Mouse (Mus musculus) heart, embryonic 14.5 days (tissue): ENCODE data around the gene Arhgap22. TPM values are rescaled to one million over a fixed set of nuclear protein-coding genes. Genes with fewer than 3 reads are reported as not detected.
A peak's percentile ranks its signal among the peaks of the same experiment; 100 is the strongest.

Source experiments
- ATAC-seq: fragments of 200-750 bp; cut with Nextera tagmentation; 2 replicates; pipeline ENCODE4 v1.8.0; 2017; ENCODE audit warnings: low read depth, moderate TSS enrichment; ENCODE audit not compliant: insufficient number of reproducible peaks, insufficient read depth, low FRiP score
- H3K27ac ChIP-seq, 2 experiments: fragments of 200-500 bp in 1 of 2; fragments of 300-500 bp in 1 of 2; sonication (generic) in 1 of 2; replicated peaks in 1 of 2; 2 replicates each; pipeline ENCODE4 v1.5.1; 2012 to 2014; ENCODE audit warnings: low read depth in 2 of 2, low read length in 2 of 2, control low read depth in 1 of 2, mild to moderate bottlenecking in 1 of 2, mixed read lengths in 1 of 2; ENCODE audit not compliant: control insufficient read depth in 1 of 2, insufficient read depth in 1 of 2
- H3K27me3 ChIP-seq: fragments of 300-500 bp; sonication (generic); 2 replicates; pipeline ENCODE4 v1.6.1; 2014; ENCODE audit warnings: mild to moderate bottlenecking, low read length, control low read depth; ENCODE audit not compliant: control insufficient read depth, insufficient read depth
- H3K36me3 ChIP-seq: fragments of 300-500 bp; sonication (generic); 2 replicates; pipeline ENCODE4 v1.6.1; 2014; ENCODE audit warnings: mild to moderate bottlenecking, control low read depth, low read length, mixed read lengths; ENCODE audit not compliant: control insufficient read depth, insufficient read depth
- H3K4me1 ChIP-seq, 2 experiments: fragments of 200-500 bp in 1 of 2; fragments of 300-500 bp in 1 of 2; sonication (generic) in 1 of 2; 2 replicates each; pipeline ENCODE4 v1.6.1; 2012 to 2014; ENCODE audit warnings: low read length in 2 of 2, control low read depth in 1 of 2, mixed read lengths in 1 of 2; ENCODE audit not compliant: control insufficient read depth in 2 of 2, insufficient read depth in 2 of 2
- H3K4me2 ChIP-seq: fragments of 300-500 bp; sonication (generic); 2 replicates; pipeline ENCODE4 v1.6.1; 2014; ENCODE audit warnings: mild to moderate bottlenecking, low read length
- H3K4me3 ChIP-seq, 2 experiments: fragments of 200-500 bp in 1 of 2; fragments of 300-500 bp in 1 of 2; sonication (generic) in 1 of 2; 2 replicates each; pipeline ENCODE4 v1.5.1; 2012 to 2014; ENCODE audit warnings: low read length in 2 of 2, mild to moderate bottlenecking in 2 of 2, control low read depth in 1 of 2, low read depth in 1 of 2, moderate library complexity in 1 of 2; ENCODE audit not compliant: control insufficient read depth in 1 of 2, insufficient read depth in 1 of 2
- H3K9ac ChIP-seq: fragments of 300-500 bp; sonication (generic); 2 replicates; pipeline ENCODE4 v1.6.1; 2014; ENCODE audit warnings: mild to moderate bottlenecking, low read length
- H3K9me3 ChIP-seq: fragments of 300-500 bp; sonication (generic); 2 replicates; pipeline ENCODE4 v1.6.1; 2016; ENCODE audit warnings: low read length, control low read depth; ENCODE audit not compliant: control insufficient read depth
- WGBS: fragments of 180-500 bp; shearing (Covaris S2); extraction: QIAGEN DNeasy Blood & Tissue Kit; methylation state at CpG from one replicate; pipeline ENCODE4 v1.1.7; 2014; 5-methylcytosine and 5-hydroxymethylcytosine counted together
- polyA plus RNA-seq: library from polyadenylated mRNA; unstranded; fragments of >200 nt; fragmentation: Nextera tagmentation; extraction: Ambion mirVana; gene quantifications from 2 replicates; pipeline ENCODE4 v1.2.1, GENCODE M21; 2014

Arhgap22 gene
- polyA plus RNA-seq, 1 experiment from 2014 or later, result 2.6 TPM

- peak overlapping the region; percentile 52 for H3K4me2 ChIP-seq
- peak overlapping the region; percentile 14; the same call in 1 of the 2 replicates for H3K9ac ChIP-seq
- H3K27ac ChIP-seq, result peak overlapping the region; percentile 31 to 58
- 27% methylated on average over 12 of the region's 12 CpGs for WGBS
- no peaks in the 10 kb centered on the region for H3K36me3 ChIP-seq
- no peaks in the 10 kb centered on the region for H3K9me3 ChIP-seq
- peak overlapping the region in 1 of 2 experiments; percentile 14; a peak in 1 of 4 replicates for H3K4me3 ChIP-seq
- H3K27me3 ChIP-seq, result 0 out of 2 replicates have a peak, but pooled peaks cover 4% of the 10 kb centered on the region
- peaks cover 10% of the 10 kb centered on the region in 2 experiments; a peak in 2 of 4 replicates for H3K4me1 ChIP-seq
- peak; percentile 55 for ATAC-seq
Measured at GRCm38 (mm10) chr14:33305645-33306281, 91.9 kb downstream of the Arhgap22 start.

- H3K4me3 ChIP-seq, result no peak overlapping the region
- H3K27me3 ChIP-seq, result peaks cover 5% of the 10 kb centered on the region
- H3K36me3 ChIP-seq, result no peaks in the 10 kb centered on the region
- no peak overlapping the region for H3K4me2 ChIP-seq
- peaks cover 3 to 5% of the 10 kb centered on the region in 2 experiments; a peak in 1 of 4 replicates for H3K4me1 ChIP-seq
- 35% methylated on average over 4 of the region's 4 CpGs for WGBS
- H3K27ac ChIP-seq, result no peak overlapping the region
- ATAC-seq, result no peak
- H3K9me3 ChIP-seq, result no peaks in the 10 kb centered on the region
- H3K9ac ChIP-seq, result no peak overlapping the region
Measured at GRCm38 (mm10) chr14:33310719-33311118, 96.9 kb downstream of the Arhgap22 start.

GRCm38 (mm10) chr14:33312309-33312708 lies 98.5 kb downstream of the Arhgap22 start:
- H3K27ac ChIP-seq, result no peak overlapping the region
- ATAC-seq, result no peak
- 45% methylated on average over 4 of the region's 4 CpGs for WGBS
- H3K36me3 ChIP-seq, result no peaks in the 10 kb centered on the region
- H3K4me1 ChIP-seq, result 0 out of 4 replicates have a peak, but pooled peaks cover 0 to 2% of the 10 kb centered on the region in 2 experiments
- H3K4me3 ChIP-seq, result no peak overlapping the region
- no peak overlapping the region for H3K4me2 ChIP-seq
- peaks cover 5% of the 10 kb centered on the region for H3K27me3 ChIP-seq
- H3K9me3 ChIP-seq, result no peaks in the 10 kb centered on the region
- H3K9ac ChIP-seq, result no peak overlapping the region

- H3K27me3 ChIP-seq, result peaks cover 5% of the 10 kb centered on the region
- no peak overlapping the region for H3K9ac ChIP-seq
- H3K4me1 ChIP-seq, result no peaks in the 10 kb centered on the region
- no peak overlapping the region for H3K4me3 ChIP-seq
- no peak for ATAC-seq
- 0% methylated on average over 4 of the region's 4 CpGs for WGBS
- no peak overlapping the region for H3K27ac ChIP-seq
- no peaks in the 10 kb centered on the region for H3K9me3 ChIP-seq
- H3K4me2 ChIP-seq, result 0 out of 2 replicates have a peak overlapping the region, but pooled peaks have one; percentile 21
- no peaks in the 10 kb centered on the region for H3K36me3 ChIP-seq
Measured at GRCm38 (mm10) chr14:33313624-33314023, 99.8 kb downstream of the Arhgap22 start.

- Histone ChIP-seq H3K27ac (no peak overlapping the region), H3K4me1 (no peaks in the 10 kb centered on the region), H3K36me3 (no peaks in the 10 kb centered on the region), H3K9me3 (no peaks in the 10 kb centered on the region), H3K9ac (no peak overlapping the region), H3K27me3 (peaks cover 5% of the 10 kb centered on the region), H3K4me2 (no peak overlapping the region), H3K4me3 (no peak overlapping the region)
- no peak for ATAC-seq
- 35% methylated on average over 7 of the region's 7 CpGs for WGBS
Measured at GRCm38 (mm10) chr14:33314160-33314559, 100.3 kb downstream of the Arhgap22 start.

GRCm38 (mm10) chr14:33315111-33315510 lies 101.3 kb downstream of the Arhgap22 start:
- no peak for ATAC-seq
- H3K27me3 ChIP-seq, result peaks cover 5% of the 10 kb centered on the region

GRCm38 (mm10) chr14:33315771-33316170 lies 101.9 kb downstream of the Arhgap22 start:
- Histone ChIP-seq H3K4me2 (no peak overlapping the region), H3K27me3 (peaks cover 5% of the 10 kb centered on the region), H3K4me3 (no peak overlapping the region), H3K36me3 (no peaks in the 10 kb centered on the region), H3K9ac (no peak overlapping the region), H3K4me1 (peaks cover 4 to 5% of the 10 kb centered on the region in 2 experiments; a peak in 2 of 4 replicates), H3K9me3 (no peaks in the 10 kb centered on the region), H3K27ac (no peak overlapping the region)
- WGBS, result 56% methylated on average over 4 of the region's 4 CpGs
- ATAC-seq, result no peak

More at GRCm38 (mm10) chr14:33315111-33315510, 101.3 kb downstream of the Arhgap22 start:
- WGBS, result 69% methylated on average over 5 of the region's 5 CpGs
- Histone ChIP-seq H3K9ac (no peak overlapping the region), H3K36me3 (no peaks in the 10 kb centered on the region), H3K9me3 (no peaks in the 10 kb centered on the region), H3K4me3 (no peak overlapping the region), H3K4me2 (no peak overlapping the region), H3K27ac (no peak overlapping the region), H3K4me1 (peaks cover 0 to 2% of the 10 kb centered on the region in 2 experiments; a peak in 1 of 4 replicates)
